Mouse (Mus musculus) forebrain, embryonic 10.5 days (tissue): ENCODE measurements around the gene Asf1b. TPM values are rescaled to one million over a fixed set of nuclear protein-coding genes. Genes with fewer than 3 reads are reported as not detected.

Experiments used
- DNase-seq: peaks from one replicate; pipeline ENCODE4 v3.0.0-alpha.2; 2017; ENCODE audit warnings: low spot score; ENCODE audit errors: extremely low spot score
- H3K27ac ChIP-seq: fragments of 300-500 bp; sonication (generic); 2 replicates; pipeline ENCODE4 v1.5.1; 2016; ENCODE audit warnings: mild to moderate bottlenecking
- H3K27me3 ChIP-seq: fragments of 300-500 bp; sonication (generic); 2 replicates; pipeline ENCODE4 v1.6.1; 2016; ENCODE audit warnings: mild to moderate bottlenecking; ENCODE audit not compliant: poor library complexity, severe bottlenecking
- H3K36me3 ChIP-seq: fragments of 300-500 bp; sonication (generic); replicated peaks from 2 replicates; pipeline ENCODE4 v1.6.1; 2016; ENCODE audit warnings: mild to moderate bottlenecking, moderate library complexity
- H3K4me1 ChIP-seq: fragments of 300-500 bp; sonication (generic); 2 replicates; pipeline ENCODE4 v1.6.1; 2016
- H3K4me3 ChIP-seq: fragments of 300-500 bp; sonication (generic); 2 replicates; pipeline ENCODE4 v1.5.1; 2016; ENCODE audit warnings: mild to moderate bottlenecking, moderate library complexity
- H3K9me3 ChIP-seq: fragments of 300-500 bp; sonication (generic); 2 replicates; pipeline ENCODE4 v1.6.1; 2016; ENCODE audit warnings: mild to moderate bottlenecking, moderate library complexity
- WGBS: fragments of 180-500 bp; shearing (Covaris S2); methylation state at CpG from one replicate; pipeline ENCODE4 v1.1.7; 2016; 5-methylcytosine and 5-hydroxymethylcytosine counted together
- polyA plus RNA-seq: library from polyadenylated mRNA; unstranded; fragments of >200 nt; fragmentation: Nextera tagmentation; extraction: Ambion mirVana; gene quantifications from 2 replicates; pipeline ENCODE4 v1.2.1, GENCODE M21; 2016

Gene Asf1b
- polyA plus RNA-seq, 1 experiment from 2014 or later: 112 TPM

- no peaks in the 10 kb centered on the region for H3K4me1 ChIP-seq
- H3K9me3 ChIP-seq: no peaks in the 10 kb centered on the region
- DNase-seq: no peak
- H3K36me3 ChIP-seq: peaks cover 97% of the 10 kb centered on the region
- H3K4me3 ChIP-seq: no peak overlapping the region
- no peaks in the 10 kb centered on the region for H3K27me3 ChIP-seq
- 89% methylated on average over 7 of the region's 7 CpGs for WGBS
- no peak overlapping the region for H3K27ac ChIP-seq
These were observed 33.9 kb downstream of the Asf1b start for GRCm38 (mm10) chr8:83989243-83989642.

DNA sequence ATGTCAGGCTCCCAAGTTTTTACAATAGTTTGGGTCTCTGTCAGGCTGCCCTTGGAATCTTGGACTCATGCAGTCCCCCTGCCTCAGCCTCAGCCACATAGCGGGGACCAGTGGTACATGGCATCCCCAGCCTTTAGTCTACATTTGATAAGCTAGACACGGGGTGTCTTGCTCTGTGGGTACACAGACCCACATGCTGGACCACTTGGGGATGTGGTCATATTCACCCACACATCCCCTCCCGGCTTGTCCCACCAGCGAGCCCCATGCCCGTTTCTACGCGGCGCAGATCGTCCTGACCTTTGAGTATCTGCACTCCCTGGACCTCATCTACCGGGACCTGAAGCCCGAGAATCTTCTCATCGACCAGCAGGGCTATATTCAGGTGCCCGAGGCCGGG, 34.9 kb downstream of the Asf1b start:
- Histone ChIP-seq H3K27ac (no peak overlapping the region), H3K36me3 (peaks cover 97% of the 10 kb centered on the region), H3K4me3 (no peak overlapping the region), H3K4me1 (no peaks in the 10 kb centered on the region), H3K9me3 (no peaks in the 10 kb centered on the region), H3K27me3 (no peaks in the 10 kb centered on the region)
- WGBS: 94% methylated on average over 14 of the region's 14 CpGs
- no peak for DNase-seq

DNA sequence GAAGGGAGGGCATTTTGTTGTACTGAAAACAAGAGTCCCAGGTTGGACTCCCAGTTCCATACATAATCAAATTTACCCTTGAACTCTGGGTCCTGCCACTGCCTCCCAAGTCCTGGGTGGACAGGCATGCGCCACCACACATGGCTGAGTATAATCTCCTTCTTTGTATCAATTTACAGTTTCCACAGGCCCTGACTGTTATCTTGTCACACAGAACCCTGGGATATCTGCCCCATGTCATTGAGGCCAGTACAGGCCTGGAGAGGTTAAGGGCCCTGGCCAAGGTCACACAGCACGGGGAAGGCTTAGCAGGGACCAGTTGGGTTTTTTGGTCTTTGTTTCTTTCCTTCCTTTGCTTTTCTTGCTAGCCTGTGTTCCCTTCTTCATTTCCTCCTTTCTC, 37.2 kb downstream of the Asf1b start:
- Histone ChIP-seq H3K4me3 (no peak overlapping the region), H3K9me3 (no peaks in the 10 kb centered on the region), H3K36me3 (peaks cover 78% of the 10 kb centered on the region), H3K27me3 (0 out of 2 replicates have a peak, but pooled peaks cover 4% of the 10 kb centered on the region), H3K27ac (no peak overlapping the region), H3K4me1 (peaks cover 11% of the 10 kb centered on the region)
- no peak for DNase-seq
- 87% methylated on average over 2 of the region's 2 CpGs for whole genome bisulfite sequencing

- peaks cover 65% of the 10 kb centered on the region for H3K36me3 ChIP-seq
- H3K9me3 ChIP-seq: no peaks in the 10 kb centered on the region
- 94% methylated on average over 3 of the region's 3 CpGs for WGBS
- DNase-seq: no peak
- peaks cover 7% of the 10 kb centered on the region for H3K27me3 ChIP-seq
- peaks cover 19% of the 10 kb centered on the region for H3K4me1 ChIP-seq
- H3K27ac ChIP-seq: no peak overlapping the region
- H3K4me3 ChIP-seq: no peak overlapping the region
These were observed 38.7 kb downstream of the Asf1b start for GRCm38 (mm10) chr8:83994030-83994429.

GRCm38 (mm10) chr8:83995973-83996372, 40.7 kb downstream of the Asf1b start:
- Histone ChIP-seq H3K4me3 (peak overlapping the region; percentile 85), H3K27ac (peak overlapping the region; percentile 96; the same call in 1 of the 2 replicates), H3K27me3 (peaks cover 26% of the 10 kb centered on the region), H3K9me3 (no peaks in the 10 kb centered on the region), H3K4me1 (peaks cover 37% of the 10 kb centered on the region), H3K36me3 (peaks cover 65% of the 10 kb centered on the region)
- no peak for DNase-seq
- WGBS: 9% methylated on average over 12 of the region's 12 CpGs

DNA sequence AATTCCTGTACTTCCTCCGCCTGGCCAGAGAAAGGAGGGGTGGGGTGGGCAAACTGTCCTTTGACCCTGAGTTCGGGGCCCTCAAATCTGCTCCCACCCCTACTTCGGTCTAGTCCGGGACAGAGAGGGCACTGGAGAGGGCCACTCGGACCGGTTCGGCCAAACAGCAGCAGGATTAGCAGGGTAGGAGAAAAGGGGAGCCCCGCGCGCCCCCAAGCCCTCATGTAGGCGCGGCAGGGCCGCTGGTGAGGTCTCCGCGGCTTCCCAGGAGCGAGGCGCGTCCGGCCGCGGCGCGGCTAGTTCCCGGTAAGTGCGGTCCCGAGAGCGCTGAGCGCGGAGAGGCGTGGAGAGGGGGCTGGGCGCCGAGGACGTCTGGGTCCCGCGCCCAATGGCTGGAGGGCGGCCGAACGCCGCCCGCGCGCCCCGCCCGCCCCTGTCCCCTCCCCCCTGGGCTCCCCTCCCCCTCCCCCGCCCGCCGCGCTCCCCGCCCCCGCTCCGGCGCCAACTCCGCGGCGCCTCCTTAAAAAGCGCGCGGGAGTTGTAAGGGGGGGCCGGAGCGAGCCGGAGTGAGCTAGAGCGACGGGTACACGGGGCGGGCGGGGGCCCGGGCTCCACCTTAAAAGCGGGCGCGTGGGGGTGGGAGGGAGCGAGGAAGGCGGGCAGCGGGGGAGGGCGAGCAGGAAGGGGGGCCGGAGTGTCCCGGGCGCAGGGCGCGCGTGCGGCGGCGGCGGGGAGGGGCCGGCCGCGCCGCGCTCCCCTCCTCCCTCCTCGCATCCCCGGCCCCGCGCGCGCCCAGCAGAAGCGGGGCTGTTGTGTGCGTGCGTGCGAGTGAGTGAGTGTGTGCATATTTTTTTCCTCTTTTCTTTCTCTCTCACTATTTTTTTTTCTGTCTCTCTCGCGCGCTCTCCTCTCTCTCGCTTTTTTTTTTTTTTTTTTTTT, 41.5 kb downstream of the Asf1b start:
- under 1% methylated on average over 69 of the region's 103 CpGs for WGBS

DNA sequence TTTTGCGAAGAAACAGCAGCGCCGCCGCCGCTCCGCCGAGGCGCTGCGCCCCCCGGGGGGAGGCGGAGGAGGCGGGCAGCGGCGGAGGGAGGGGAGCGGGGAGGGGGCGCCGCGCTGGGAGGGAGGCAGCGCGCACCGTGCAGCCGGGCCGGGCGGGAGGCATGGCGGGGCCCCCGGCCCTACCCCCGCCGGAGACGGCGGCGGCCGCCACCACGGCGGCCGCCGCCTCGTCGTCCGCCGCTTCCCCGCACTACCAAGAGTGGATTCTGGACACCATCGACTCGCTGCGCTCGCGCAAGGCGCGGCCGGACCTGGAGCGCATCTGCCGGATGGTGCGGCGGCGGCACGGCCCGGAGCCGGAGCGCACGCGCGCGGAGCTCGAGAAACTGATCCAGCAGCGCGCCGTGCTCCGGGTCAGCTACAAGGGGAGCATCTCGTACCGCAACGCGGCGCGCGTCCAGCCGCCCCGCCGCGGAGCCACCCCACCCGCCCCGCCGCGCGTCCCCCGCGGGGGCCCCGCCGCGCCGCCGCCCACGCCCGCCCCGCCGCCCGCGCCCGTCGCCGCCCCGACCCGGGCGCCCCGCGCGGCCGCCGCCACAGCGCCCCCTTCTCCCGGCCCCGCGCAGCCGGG, 42.3 kb downstream of the Asf1b start, which contains the start of gene Samd1:
Samd1 (plus strand) TSS at position 162 of the 631 bp plus-strand sequence.
- Histone ChIP-seq H3K4me1 (peaks cover 47% of the 10 kb centered on the region), H3K27ac (peak within 1 kb of the TSS; percentile 96), H3K4me3 (peak within 1 kb of the TSS; percentile 85), H3K27me3 (peaks cover 43% of the 10 kb centered on the region), H3K36me3 (peaks cover 65% of the 10 kb centered on the region), H3K9me3 (no peaks in the 10 kb centered on the region)
- DNase-seq: peak; percentile 52
- 5% methylated on average over 81 of the region's 112 CpGs for WGBS

More for the DNA sequence above, 41.5 kb downstream of the Asf1b start:
- H3K9me3 ChIP-seq: no peaks in the 10 kb centered on the region
- peak overlapping the region; percentile 85 for H3K4me3 ChIP-seq
- peaks cover 45% of the 10 kb centered on the region for H3K4me1 ChIP-seq
- H3K27ac ChIP-seq: peak overlapping the region; percentile 96
- peaks cover 35% of the 10 kb centered on the region for H3K27me3 ChIP-seq
- peak; percentile 83 for DNase-seq
- H3K36me3 ChIP-seq: peaks cover 65% of the 10 kb centered on the region

DNA sequence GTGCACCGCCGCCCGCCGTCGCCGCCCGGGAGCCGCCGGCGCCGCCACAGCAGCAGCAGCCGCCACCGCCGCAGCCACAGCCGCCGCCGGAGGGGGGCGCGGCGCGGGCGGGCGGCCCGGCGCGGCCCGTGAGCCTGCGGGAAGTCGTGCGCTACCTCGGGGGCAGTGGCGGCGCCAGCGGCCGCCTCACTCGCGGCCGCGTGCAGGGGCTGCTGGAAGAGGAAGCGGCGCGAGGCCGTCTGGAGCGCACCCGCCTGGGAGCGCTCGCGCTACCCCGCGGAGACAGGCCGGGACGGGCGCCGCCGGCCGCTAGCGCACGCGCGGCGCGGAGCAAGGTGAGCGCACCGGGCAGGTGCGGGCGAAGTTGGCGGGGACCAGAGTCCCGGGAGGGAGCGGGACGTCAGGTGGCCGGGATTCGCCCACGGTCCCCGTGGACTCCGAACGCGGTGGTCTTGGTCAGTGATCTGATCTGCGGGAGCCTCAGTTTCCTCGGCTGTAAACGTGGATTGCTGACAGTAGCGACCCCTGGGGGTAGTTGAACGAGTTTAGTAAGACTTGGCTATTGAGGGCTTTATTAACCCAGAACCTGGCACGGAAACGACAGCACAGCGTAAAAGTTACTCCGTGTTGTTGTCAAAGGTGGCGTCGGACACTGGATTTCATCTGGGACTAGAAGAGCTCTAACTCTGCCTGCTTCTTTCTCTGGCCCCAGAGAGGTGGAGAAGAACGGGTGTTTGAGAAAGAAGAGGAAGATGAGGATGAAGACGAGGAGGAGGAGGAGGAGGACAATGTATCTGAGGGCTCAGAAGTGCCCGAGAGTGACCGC, 43.1 kb downstream of the Asf1b start:
- peak; percentile 68 for DNase-seq
- H3K27ac ChIP-seq: peak overlapping the region; percentile 88
- H3K36me3 ChIP-seq: peaks cover 63% of the 10 kb centered on the region
- 6% methylated on average over 89 of the region's 92 CpGs for WGBS
- H3K9me3 ChIP-seq: no peaks in the 10 kb centered on the region
- H3K4me3 ChIP-seq: peak overlapping the region; percentile 85
- H3K4me1 ChIP-seq: peaks cover 55% of the 10 kb centered on the region
- peaks cover 51% of the 10 kb centered on the region for H3K27me3 ChIP-seq

- H3K4me3 ChIP-seq: peak overlapping the region; percentile 85
- peaks cover 62% of the 10 kb centered on the region for H3K4me1 ChIP-seq
- WGBS: 70% methylated on average over 16 of the region's 16 CpGs
- no peak for DNase-seq
- H3K27me3 ChIP-seq: peaks cover 58% of the 10 kb centered on the region
- peak overlapping the region; percentile 88; the same call in 1 of the 2 replicates for H3K27ac ChIP-seq
- H3K36me3 ChIP-seq: peaks cover 56% of the 10 kb centered on the region
- no peaks in the 10 kb centered on the region for H3K9me3 ChIP-seq
These were observed 43.9 kb downstream of the Asf1b start for GRCm38 (mm10) chr8:83999057-83999705.

GRCm38 (mm10) chr8:83999825-84000224, 44.5 kb downstream of the Asf1b start:
- Histone ChIP-seq H3K9me3 (no peaks in the 10 kb centered on the region), H3K4me3 (peak overlapping the region; percentile 85; the same call in 1 of the 2 replicates), H3K27ac (no peak overlapping the region), H3K27me3 (peaks cover 58% of the 10 kb centered on the region), H3K36me3 (peaks cover 50% of the 10 kb centered on the region), H3K4me1 (peaks cover 67% of the 10 kb centered on the region)
- WGBS: 92% methylated on average over 2 of the region's 2 CpGs
- DNase-seq: no peak

GRCm38 (mm10) chr8:84001281-84002000, 46.1 kb downstream of the Asf1b start, which contains the start of gene 1700067K01Rik:
Gene 1700067K01Rik (plus strand): TSS chr8:84001502.
- H3K4me1 ChIP-seq: peaks cover 65% of the 10 kb centered on the region
- H3K27ac ChIP-seq: no peak within 1 kb of the TSS; the same call in 1 of the 2 replicates
- no peak for DNase-seq
- peaks cover 54% of the 10 kb centered on the region for H3K27me3 ChIP-seq
- no peaks in the 10 kb centered on the region for H3K9me3 ChIP-seq
- H3K36me3 ChIP-seq: peaks cover 44% of the 10 kb centered on the region
- H3K4me3 ChIP-seq: peak within 1 kb of the TSS; percentile 39
- 15% methylated on average over 61 of the region's 61 CpGs for WGBS
